Comparison of ENCODE assay signal across 28 mouse cellular contexts in genomic region chr2:146043640-146044039, GRCm38 (mm10).
A peak's percentile ranks its signal among the peaks of the same experiment; 100 is the strongest.
DNase-seq lines count a peak whose midpoint lies in the region; ATAC-seq and TF ChIP-seq lines count a peak whose summit lies in the region.
"Had no signal": no experiment of that assay in that cellular context is flagged by ENCODE, and none has a peak within 500 bp of the region (broad histone marks: within the 10 kb centered on the region; RNA-seq: fewer than 3 reads in every experiment).

No protein-coding gene starts in this region.

- no peaks in the 10 kb centered on the region for H3K4me1 ChIP-seq in intestine, embryonic 15.5 days (replicated peaks)
- no peaks in the 10 kb centered on the region; the same call in 1 of the 2 replicates for H3K4me1 ChIP-seq in intestine, postnatal 0 days (replicated peaks; ENCODE audit: control insufficient read depth, insufficient read depth, low read length)

- no peaks in the 10 kb centered on the region for H3K9me3 ChIP-seq in intestine, embryonic 15.5 days
- H3K9me3 ChIP-seq in intestine, postnatal 0 days (ENCODE audit: control insufficient read depth), result no peaks in the 10 kb centered on the region
- H3K9me3 ChIP-seq: embryonic facial prominence, embryonic 13.5 days; embryonic facial prominence, embryonic 15.5 days; forebrain, embryonic 10.5 days; forebrain, embryonic 12.5 days had no signal

- H3K27ac ChIP-seq in intestine, embryonic 15.5 days, result no peak overlapping the region
- H3K27ac ChIP-seq in intestine, postnatal 0 days (ENCODE audit: low read depth, low read length), result no peak overlapping the region
- no peak overlapping the region for H3K27ac ChIP-seq in left cerebral cortex, adult 2 months
- H3K27ac ChIP-seq: embryonic facial prominence, embryonic 13.5 days; embryonic facial prominence, embryonic 15.5 days; forebrain, embryonic 10.5 days; forebrain, embryonic 12.5 days had no signal

- peak; percentile 11 for DNase-seq in 416B (ENCODE audit: low read depth)
- DNase-seq in adrenal gland, adult (ENCODE audit: inconsistent age in 2 of 2, low spot score in 1 of 2), result no peak
- no peak for DNase-seq in left cerebral cortex, adult 2 months (ENCODE audit: extremely low spot score in 1 of 2, low spot score in 2 of 2)
- DNase-seq: adrenal gland, adult 2 months; adrenal gland, postnatal 10 days; adrenal gland, postnatal 25 days; B cell, adult 2 months; cerebellum, adult 11 months; cerebellum, adult 18-20 months; cerebellum, adult 8-10 months; cerebellum, adult 9-11 months; cerebellum, postnatal 14 days; cerebellum, postnatal 36 days; embryo, embryonic 11 days had no signal

- WGBS in intestine, embryonic 15.5 days, result 77% methylated on average over 5 of the region's 5 CpGs
- 50% methylated on average over 5 of the region's 5 CpGs for WGBS in intestine, postnatal 0 days

- no peak overlapping the region for H3K9ac ChIP-seq in intestine, embryonic 15.5 days
- H3K9ac ChIP-seq in intestine, postnatal 0 days (ENCODE audit: low read depth, low read length), result no peak overlapping the region
- H3K9ac ChIP-seq: embryonic facial prominence, embryonic 13.5 days; embryonic facial prominence, embryonic 15.5 days; forebrain, embryonic 12.5 days had no signal

- peak; percentile 68 for ATAC-seq in intestine, embryonic 15.5 days
- ATAC-seq in intestine, postnatal 0 days, result peak; percentile 79
- ATAC-seq: activated CD4-positive, CD25-positive, alpha-beta regulatory T cell, adult 4 months; CD4-positive, CD25-positive, alpha-beta regulatory T cell, adult 4 months; forebrain, embryonic 14.5 days; forebrain, embryonic 16.5 days; Patski had no signal

- no peak overlapping the region for H3K4me3 ChIP-seq in intestine, embryonic 15.5 days (replicated peaks)
- no peak overlapping the region for H3K4me3 ChIP-seq in intestine, postnatal 0 days (ENCODE audit: low read depth, low read length)
- no peak overlapping the region for H3K4me3 ChIP-seq in left cerebral cortex, adult 2 months
- H3K4me3 ChIP-seq: embryonic facial prominence, embryonic 13.5 days; embryonic facial prominence, embryonic 15.5 days; erythroblast, embryonic 14.5 days; forebrain, embryonic 10.5 days; forebrain, embryonic 12.5 days had no signal

- TF ChIP-seq CTCF in intestine, postnatal 0 days (IDR thresholded peaks at IDR 0.05; ENCODE audit: low read depth), result no peak
- TF ChIP-seq CTCF in left cerebral cortex, adult 2 months (IDR thresholded peaks at IDR 0.05), result no peak

- no peaks in the 10 kb centered on the region for H3K36me3 ChIP-seq in intestine, embryonic 15.5 days
- no peaks in the 10 kb centered on the region for H3K36me3 ChIP-seq in intestine, postnatal 0 days (ENCODE audit: control insufficient read depth, insufficient read depth)
- H3K36me3 ChIP-seq: embryonic facial prominence, embryonic 13.5 days; embryonic facial prominence, embryonic 15.5 days; forebrain, embryonic 10.5 days; forebrain, embryonic 12.5 days; G1E had no signal

- H3K4me2 ChIP-seq in intestine, embryonic 15.5 days (replicated peaks), result no peak overlapping the region
- H3K4me2 ChIP-seq in intestine, postnatal 0 days (replicated peaks; ENCODE audit: low read depth), result no peak overlapping the region
- H3K4me2 ChIP-seq: embryonic facial prominence, embryonic 13.5 days; embryonic facial prominence, embryonic 15.5 days; forebrain, embryonic 12.5 days had no signal

- intact Hi-C loops in left cerebral cortex, adult 2 months (cut with DNase I), result no loop called here

- no peaks in the 10 kb centered on the region for H3K27me3 ChIP-seq in intestine, embryonic 15.5 days (replicated peaks)
- no peaks in the 10 kb centered on the region for H3K27me3 ChIP-seq in intestine, postnatal 0 days (replicated peaks; ENCODE audit: control insufficient read depth, insufficient read depth, low read length)
- H3K27me3 ChIP-seq: CH12.LX; embryonic facial prominence, embryonic 15.5 days had no signal
